In the genomic region with DNA sequence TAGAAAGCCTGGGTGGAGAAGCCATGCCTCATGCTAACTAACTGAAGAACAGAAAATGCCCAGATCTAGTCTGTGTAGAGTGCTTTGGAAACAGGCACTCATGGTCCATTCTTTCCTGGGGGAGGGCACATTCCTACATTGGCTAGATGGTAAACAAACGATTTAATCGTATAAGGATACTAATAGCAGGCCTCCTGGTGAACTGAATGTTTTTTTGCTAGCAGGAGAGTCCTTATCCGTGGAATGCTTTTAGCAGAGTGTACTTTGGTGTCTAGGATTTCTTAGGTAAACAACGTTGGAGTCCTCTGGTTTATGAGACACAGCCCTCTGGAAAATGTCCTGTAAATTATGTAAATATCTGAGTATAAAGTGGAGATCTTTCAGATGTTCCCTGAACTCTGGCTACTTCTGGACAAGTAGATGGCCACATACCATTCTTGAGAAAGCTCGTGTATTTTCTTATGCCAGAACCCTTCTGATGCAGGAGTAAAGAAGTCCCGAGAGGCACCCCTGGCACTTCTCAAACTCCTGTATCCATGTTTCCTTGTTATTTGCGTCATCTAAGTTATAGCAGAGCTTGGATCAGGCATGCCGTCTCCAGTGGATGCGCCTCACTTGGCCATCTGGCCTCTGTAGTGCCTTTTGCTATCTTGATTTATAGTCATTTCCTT, we compare ENCODE assay signal across 22 mouse cellular contexts.
A peak's percentile ranks its signal among the peaks of the same experiment; 100 is the strongest.
DNase-seq lines count a peak whose midpoint lies in the region; ATAC-seq and TF ChIP-seq lines count a peak whose summit lies in the region.
"Had no signal": no experiment of that assay in that cellular context is flagged by ENCODE, and none has a peak within 500 bp of the region (broad histone marks: within the 10 kb centered on the region; RNA-seq: fewer than 3 reads in every experiment).

No protein-coding gene starts in this region.

- peak; percentile 26 for DNase-seq in embryonic facial prominence, embryonic 11.5 days (ENCODE audit: low spot score)
- DNase-seq in embryonic facial prominence, embryonic 10.5 days (ENCODE audit: low spot score): no peak
- peak; percentile 32 to 46 for DNase-seq in kidney, postnatal 4 days
- DNase-seq in kidney, postnatal 25 days: no peak
- DNase-seq in heart, adult 2 months: no peak
- DNase-seq: adrenal gland, adult 2 months; cerebellum, adult 2 months; heart, postnatal 14 days; liver, postnatal 0 days; right cerebral cortex, postnatal 14 days; spleen, adult 18-20 months; thymus, postnatal 14 days had no signal

- H3K4me3 ChIP-seq in embryonic facial prominence, embryonic 11.5 days (ENCODE audit: low read depth, low read length): no peak overlapping the region
- no peak overlapping the region for H3K4me3 ChIP-seq in embryonic facial prominence, embryonic 10.5 days
- H3K4me3 ChIP-seq in lung, embryonic 16.5 days (ENCODE audit: low read length): no peak overlapping the region
- no peak overlapping the region for H3K4me3 ChIP-seq in stomach, embryonic 15.5 days (replicated peaks)
- H3K4me3 ChIP-seq in heart, adult 2 months: no peak overlapping the region
- H3K4me3 ChIP-seq: embryonic facial prominence, embryonic 12.5 days; hindbrain, embryonic 12.5 days; limb, embryonic 10.5 days had no signal

- intact Hi-C loops in heart, adult 2 months (cut with DNase I): no loop called here

- no peak for ATAC-seq in embryonic facial prominence, embryonic 11.5 days (replicated peaks; ENCODE audit: insufficient number of reproducible peaks, low FRiP score, low TSS enrichment, low read depth)
- ATAC-seq in lung, embryonic 16.5 days (ENCODE audit: low read depth): peak; percentile 89
- peak; percentile 39; the same call in 1 of the 2 replicates for ATAC-seq in stomach, embryonic 15.5 days (ENCODE audit: insufficient read depth, low FRiP score, low read depth)
- ATAC-seq in granulocyte monocyte progenitor cell, adult 5-6 weeks (replicated peaks; ENCODE audit: poor library complexity, severe bottlenecking): no peak
- ATAC-seq: forebrain, embryonic 14.5 days; inflammation-experienced regulatory T-cells, adult 6 months; liver, postnatal 0 days; midbrain, embryonic 16.5 days had no signal

- no peak for TF ChIP-seq CTCF in heart, adult 2 months (IDR thresholded peaks at IDR 0.05)

- H3K27ac ChIP-seq in embryonic facial prominence, embryonic 11.5 days (replicated peaks; ENCODE audit: low read depth, low read length): no peak overlapping the region
- H3K27ac ChIP-seq in embryonic facial prominence, embryonic 10.5 days (replicated peaks): no peak overlapping the region
- H3K27ac ChIP-seq in lung, embryonic 16.5 days (ENCODE audit: low read length): no peak overlapping the region; the same call in 1 of the 2 replicates
- H3K27ac ChIP-seq in stomach, embryonic 15.5 days: peak overlapping the region; percentile 13; the same call in 1 of the 2 replicates
- H3K27ac ChIP-seq in heart, adult 2 months: no peak overlapping the region
- H3K27ac ChIP-seq: embryonic facial prominence, embryonic 12.5 days; hindbrain, embryonic 12.5 days; limb, embryonic 10.5 days had no signal

- TF ChIP-seq POLR2A in heart, adult 2 months (IDR thresholded peaks at IDR 0.05; ENCODE audit: insufficient read depth, low read depth, low read length): no peak

- H3K4me1 ChIP-seq in embryonic facial prominence, embryonic 11.5 days (ENCODE audit: control insufficient read depth, insufficient read depth, low read length): no peaks in the 10 kb centered on the region
- no peaks in the 10 kb centered on the region for H3K4me1 ChIP-seq in embryonic facial prominence, embryonic 10.5 days
- peaks cover 11% of the 10 kb centered on the region; the same call in 1 of the 2 replicates for H3K4me1 ChIP-seq in lung, embryonic 16.5 days (replicated peaks; ENCODE audit: control insufficient read depth, insufficient read depth, low read length)
- no peaks in the 10 kb centered on the region for H3K4me1 ChIP-seq in stomach, embryonic 15.5 days
- H3K4me1 ChIP-seq in heart, adult 2 months (ENCODE audit: control insufficient read depth, insufficient read depth, low read length): no peaks in the 10 kb centered on the region
- H3K4me1 ChIP-seq: embryonic facial prominence, embryonic 12.5 days; hindbrain, embryonic 12.5 days; limb, embryonic 10.5 days had no signal

- H3K9ac ChIP-seq in embryonic facial prominence, embryonic 11.5 days (replicated peaks; ENCODE audit: low read length): no peak overlapping the region
- H3K9ac ChIP-seq in lung, embryonic 16.5 days (ENCODE audit: low read length): no peak overlapping the region
- H3K9ac ChIP-seq in stomach, embryonic 15.5 days: no peak overlapping the region
- no peak overlapping the region for H3K9ac ChIP-seq in heart, adult 2 months (ENCODE audit: low read depth, low read length)
- H3K9ac ChIP-seq: embryonic facial prominence, embryonic 12.5 days; hindbrain, embryonic 12.5 days; liver, postnatal 0 days had no signal

- 65% methylated on average over 9 of the region's 9 CpGs for WGBS in embryonic facial prominence, embryonic 11.5 days
- WGBS in embryonic facial prominence, embryonic 10.5 days: 71% methylated on average over 9 of the region's 9 CpGs
- 20% methylated on average over 9 of the region's 9 CpGs for WGBS in lung, embryonic 16.5 days
- 30% methylated on average over 9 of the region's 9 CpGs for whole genome bisulfite sequencing in stomach, embryonic 15.5 days
- WGBS in heart, adult 2 months: 53% methylated on average over 9 of the region's 9 CpGs

- no peaks in the 10 kb centered on the region for H3K27me3 ChIP-seq in embryonic facial prominence, embryonic 11.5 days (ENCODE audit: control insufficient read depth, insufficient read depth, low read length)
- H3K27me3 ChIP-seq in embryonic facial prominence, embryonic 10.5 days (replicated peaks; ENCODE audit: low read depth, poor library complexity, severe bottlenecking): no peaks in the 10 kb centered on the region
- no peaks in the 10 kb centered on the region for H3K27me3 ChIP-seq in lung, embryonic 16.5 days (ENCODE audit: control insufficient read depth, insufficient read depth, low read depth, low read length)
- no peaks in the 10 kb centered on the region for H3K27me3 ChIP-seq in stomach, embryonic 15.5 days (replicated peaks)
- no peaks in the 10 kb centered on the region for H3K27me3 ChIP-seq in heart, adult 2 months (ENCODE audit: control insufficient read depth, insufficient read depth, low read length)
- H3K27me3 ChIP-seq: embryonic facial prominence, embryonic 12.5 days; hindbrain, embryonic 12.5 days had no signal

- H3K9me3 ChIP-seq in embryonic facial prominence, embryonic 11.5 days (replicated peaks; ENCODE audit: control insufficient read depth, low read length): no peaks in the 10 kb centered on the region
- H3K9me3 ChIP-seq in embryonic facial prominence, embryonic 10.5 days: peaks cover 6% of the 10 kb centered on the region; the same call in 1 of the 2 replicates
- no peaks in the 10 kb centered on the region for H3K9me3 ChIP-seq in lung, embryonic 16.5 days (ENCODE audit: control insufficient read depth, low read length)
- H3K9me3 ChIP-seq in stomach, embryonic 15.5 days: no peaks in the 10 kb centered on the region
- H3K9me3 ChIP-seq: limb, embryonic 10.5 days had no signal

- H3K79me2 ChIP-seq in heart, adult 2 months (replicated peaks; ENCODE audit: control insufficient read depth, insufficient read depth, low read length): no peaks in the 10 kb centered on the region

- no peaks in the 10 kb centered on the region for H3K36me3 ChIP-seq in embryonic facial prominence, embryonic 11.5 days (replicated peaks; ENCODE audit: control insufficient read depth, insufficient read depth, low read depth, low read length)
- H3K36me3 ChIP-seq in embryonic facial prominence, embryonic 10.5 days (replicated peaks): no peaks in the 10 kb centered on the region
- no peaks in the 10 kb centered on the region for H3K36me3 ChIP-seq in lung, embryonic 16.5 days (ENCODE audit: control insufficient read depth, insufficient read depth, low read length)
- no peaks in the 10 kb centered on the region for H3K36me3 ChIP-seq in stomach, embryonic 15.5 days
- H3K36me3 ChIP-seq in heart, adult 2 months (ENCODE audit: control insufficient read depth, insufficient read depth, low read length): no peaks in the 10 kb centered on the region
- H3K36me3 ChIP-seq: embryonic facial prominence, embryonic 12.5 days; hindbrain, embryonic 12.5 days; limb, embryonic 10.5 days had no signal

- no peak overlapping the region for H3K4me2 ChIP-seq in embryonic facial prominence, embryonic 11.5 days (ENCODE audit: low read depth, low read length)
- 0 out of 2 replicates have a peak overlapping the region, but pooled peaks have one; percentile 16 for H3K4me2 ChIP-seq in lung, embryonic 16.5 days (ENCODE audit: low read depth, low read length)
- no peak overlapping the region for H3K4me2 ChIP-seq in stomach, embryonic 15.5 days
- H3K4me2 ChIP-seq: embryonic facial prominence, embryonic 12.5 days; heart, embryonic 11.5 days; hindbrain, embryonic 12.5 days had no signal

- TF ChIP-seq EP300 in heart, adult 2 months (IDR thresholded peaks at IDR 0.05; ENCODE audit: insufficient read depth, low read depth, low read length): no peak

Comparison
In these comparisons a context has a peak if more than half of its experiments do, and no peak if none do; other contexts are left out.
1. DNase-seq: peak in embryonic facial prominence, embryonic 11.5 days (single experiment) and kidney, postnatal 4 days (2 of 2); none in embryonic facial prominence, embryonic 10.5 days (single experiment), kidney, postnatal 25 days (0 of 2) and heart, adult 2 months (0 of 2).
2. ATAC-seq: peak in lung, embryonic 16.5 days (single experiment) and stomach, embryonic 15.5 days (single experiment); none in embryonic facial prominence, embryonic 11.5 days (single experiment) and granulocyte monocyte progenitor cell, adult 5-6 weeks (single experiment).